Mouse (Mus musculus) CH12F3 (cell line): Measurements from ENCODE around the gene Olfr49.

Experiments
- in situ Hi-C: fragments of 300-500 bp; cut with MboI; formaldehyde crosslinking; loops from 2 replicates; pipeline ENCODE4 v1.14.3; 2020; ENCODE audit warnings: low sequenced_read_pairs

Gene Olfr49

GRCm38 (mm10) chr14:54284839-54285238 is at the start of gene Olfr49:
Gene Olfr49, minus strand, starts transcription at chr14:54284939.
- in situ Hi-C loops: no loop called here

GRCm38 (mm10) chr14:54333452-54334189 is 48.9 kb upstream of the Olfr49 start:
- in situ Hi-C loops: no loop called here

- in situ Hi-C loops: no loop called here
Measured at GRCm38 (mm10) chr14:54332176-54333074, 47.7 kb upstream of the Olfr49 start.

- in situ Hi-C loops: no loop called here
Measured at GRCm38 (mm10) chr14:54331178-54331577, 46.4 kb upstream of the Olfr49 start.

GRCm38 (mm10) chr14:54329201-54329600 is 44.5 kb upstream of the Olfr49 start:
- in situ Hi-C loops: loop anchor here (10.0 kb wide), 1 partner anchor 64 kb away; no protein-coding TSS in a partner anchor

GRCm38 (mm10) chr14:54328548-54328947 is 43.8 kb upstream of the Olfr49 start:
- in situ Hi-C loops: loop anchor here (10.0 kb wide), 1 partner anchor 64 kb away; no protein-coding TSS in a partner anchor

GRCm38 (mm10) chr14:54324486-54324885 is 39.7 kb upstream of the Olfr49 start:
- in situ Hi-C loops: loop anchor here (10.0 kb wide), 1 partner anchor 60 kb away; no protein-coding TSS in a partner anchor

- in situ Hi-C loops: loop anchor here (10.0 kb wide), 1 partner anchor 57 kb away; no protein-coding TSS in a partner anchor
Measured at GRCm38 (mm10) chr14:54321556-54322376, 37.0 kb upstream of the Olfr49 start.

- in situ Hi-C loops: no loop called here
Measured at GRCm38 (mm10) chr14:54311763-54312162, 27.0 kb upstream of the Olfr49 start.

GRCm38 (mm10) chr14:54300676-54301075 is 15.9 kb upstream of the Olfr49 start:
- in situ Hi-C loops: no loop called here

GRCm38 (mm10) chr14:54300136-54300535 is 15.4 kb upstream of the Olfr49 start:
- in situ Hi-C loops: no loop called here

- in situ Hi-C loops: no loop called here
Measured at GRCm38 (mm10) chr14:54276446-54276845, 8.3 kb downstream of the Olfr49 start.

GRCm38 (mm10) chr14:54272696-54273095 is 12.0 kb downstream of the Olfr49 start:
- in situ Hi-C loops: no loop called here

- in situ Hi-C loops: no loop called here
Measured at GRCm38 (mm10) chr14:54271976-54272606, 12.6 kb downstream of the Olfr49 start.

- in situ Hi-C loops: no loop called here
Measured at GRCm38 (mm10) chr14:54270413-54270812, 14.3 kb downstream of the Olfr49 start.

- in situ Hi-C loops: loop anchor here (10.0 kb wide), 1 partner anchor 55 kb away; no protein-coding TSS in a partner anchor
Measured at GRCm38 (mm10) chr14:54269566-54269965, 15.2 kb downstream of the Olfr49 start.

GRCm38 (mm10) chr14:54267966-54268365 is 16.8 kb downstream of the Olfr49 start:
- in situ Hi-C loops: loop anchor here (10.0 kb wide), 1 partner anchor 57 kb away; no protein-coding TSS in a partner anchor

- in situ Hi-C loops: loop anchor here (10.0 kb wide), 1 partner anchor 59 kb away; no protein-coding TSS in a partner anchor
Measured at GRCm38 (mm10) chr14:54265951-54266350, 18.8 kb downstream of the Olfr49 start.

- in situ Hi-C loops: loop anchor here (10.0 kb wide), 1 partner anchor 60 kb away; no protein-coding TSS in a partner anchor
Measured at GRCm38 (mm10) chr14:54265093-54265492, 19.6 kb downstream of the Olfr49 start.

- in situ Hi-C loops: loop anchor here (10.0 kb wide), 1 partner anchor 61 kb away; no protein-coding TSS in a partner anchor
Measured at GRCm38 (mm10) chr14:54264231-54264630, 20.5 kb downstream of the Olfr49 start.
